Mouse (Mus musculus) midbrain, postnatal 0 days (tissue): ENCODE measurements around the gene Naa35. TPM values are rescaled to one million over a fixed set of nuclear protein-coding genes. Genes with fewer than 3 reads are reported as not detected.
A peak's percentile ranks its signal among the peaks of the same experiment; 100 is the strongest.

Source experiments
- ATAC-seq: fragments of 200-750 bp; cut with Nextera tagmentation; 2 replicates; pipeline ENCODE4 v1.8.0; 2017; ENCODE audit warnings: moderate number of reproducible peaks, mild to moderate bottlenecking, moderate TSS enrichment, moderate library complexity; ENCODE audit not compliant: low FRiP score
- DNase-seq: peaks from one replicate; pipeline ENCODE4 v3.0.0-alpha.2; 2015; ENCODE audit warnings: low spot score
- H3K27ac ChIP-seq: fragments of 300-500 bp; sonication (generic); 2 replicates; pipeline ENCODE4 v1.5.1; 2014; ENCODE audit warnings: low read depth, mild to moderate bottlenecking, low read length, mixed read lengths
- H3K27me3 ChIP-seq: fragments of 300-500 bp; sonication (generic); 2 replicates; pipeline ENCODE4 v1.6.1; 2014; ENCODE audit warnings: low read length, control low read depth, mixed read lengths; ENCODE audit not compliant: insufficient read depth
- H3K36me3 ChIP-seq: fragments of 300-500 bp; sonication (generic); 2 replicates; pipeline ENCODE4 v1.6.1; 2014; ENCODE audit warnings: low read length, control low read depth, mixed read lengths; ENCODE audit not compliant: insufficient read depth
- H3K4me1 ChIP-seq: fragments of 300-500 bp; sonication (generic); 2 replicates; pipeline ENCODE4 v1.6.1; 2014; ENCODE audit warnings: mild to moderate bottlenecking, control low read depth, antibody characterized with exemption, low read length, mixed read lengths; ENCODE audit not compliant: insufficient read depth
- H3K4me2 ChIP-seq: fragments of 300-500 bp; sonication (generic); 2 replicates; pipeline ENCODE4 v1.6.1; 2014; ENCODE audit warnings: low read depth, mild to moderate bottlenecking, low read length, mixed read lengths; ENCODE audit not compliant: poor library complexity, severe bottlenecking
- H3K4me3 ChIP-seq: fragments of 300-500 bp; sonication (generic); 2 replicates; pipeline ENCODE4 v1.5.1; 2014; ENCODE audit warnings: low read depth, mild to moderate bottlenecking, low read length, moderate library complexity
- H3K9ac ChIP-seq: fragments of 300-500 bp; sonication (generic); replicated peaks from 2 replicates; pipeline ENCODE4 v1.6.1; 2014; ENCODE audit warnings: mild to moderate bottlenecking, low read length, moderate library complexity, mixed read lengths; ENCODE audit not compliant: poor library complexity, severe bottlenecking
- H3K9me3 ChIP-seq: fragments of 300-500 bp; sonication (generic); 2 replicates; pipeline ENCODE4 v1.6.1; 2016; ENCODE audit warnings: low read length, control low read depth
- CTCF ChIP-seq: IDR thresholded peaks from 2 replicates; pipeline ENCODE4 v1.5.1; 2016; ENCODE audit warnings: antibody characterized with exemption, mild to moderate bottlenecking
- WGBS: fragments of 180-500 bp; shearing (Covaris S2); extraction: QIAGEN DNeasy Blood & Tissue Kit; methylation state at CpG from one replicate; pipeline ENCODE4 v1.1.7; 2014; 5-methylcytosine and 5-hydroxymethylcytosine counted together
- polyA plus RNA-seq: library from polyadenylated mRNA; unstranded; fragments of >200 nt; fragmentation: Nextera tagmentation; extraction: Ambion mirVana; gene quantifications from 2 replicates; pipeline ENCODE4 v1.2.1, GENCODE M21; 2015
- total RNA-seq: library from RNA; depleted of rRNA; stranded (reverse); fragments of >200 nt; gene quantifications from 2 replicates; pipeline ENCODE4 v1.2.3, GENCODE M21; 2014

Gene Naa35
- total and polyA plus RNA-seq, 2 experiments from 2014 or later: 47.2 to 117 TPM

GRCm38 (mm10) chr13:59564923-59565322 lies 20.1 kb upstream of the Naa35 start:
- no peaks in the 10 kb centered on the region for H3K36me3 ChIP-seq
- no peak for TF ChIP-seq CTCF
- no peaks in the 10 kb centered on the region for H3K9me3 ChIP-seq
- DNase-seq (no peak), ATAC-seq (no peak)
- WGBS: 76% methylated on average over 10 of the region's 10 CpGs
- H3K4me3 ChIP-seq: no peak overlapping the region
- H3K27me3 ChIP-seq: no peaks in the 10 kb centered on the region
- no peak overlapping the region for H3K9ac ChIP-seq
- H3K27ac ChIP-seq: no peak overlapping the region
- no peaks in the 10 kb centered on the region for H3K4me1 ChIP-seq
- H3K4me2 ChIP-seq: no peak overlapping the region

GRCm38 (mm10) chr13:59565945-59566520 lies 19.0 kb upstream of the Naa35 start:
- 49% methylated on average over 9 of the region's 9 CpGs for WGBS
- no peak overlapping the region for H3K9ac ChIP-seq
- H3K27ac ChIP-seq: no peak overlapping the region
- peak; percentile 60 for ATAC-seq
- no peaks in the 10 kb centered on the region for H3K9me3 ChIP-seq
- H3K27me3 ChIP-seq: no peaks in the 10 kb centered on the region
- DNase-seq: peak; percentile 46
- no peaks in the 10 kb centered on the region for H3K4me1 ChIP-seq
- H3K4me2 ChIP-seq: no peak overlapping the region
- H3K36me3 ChIP-seq: no peaks in the 10 kb centered on the region
- no peak overlapping the region for H3K4me3 ChIP-seq
- TF ChIP-seq CTCF: no peak

DNA sequence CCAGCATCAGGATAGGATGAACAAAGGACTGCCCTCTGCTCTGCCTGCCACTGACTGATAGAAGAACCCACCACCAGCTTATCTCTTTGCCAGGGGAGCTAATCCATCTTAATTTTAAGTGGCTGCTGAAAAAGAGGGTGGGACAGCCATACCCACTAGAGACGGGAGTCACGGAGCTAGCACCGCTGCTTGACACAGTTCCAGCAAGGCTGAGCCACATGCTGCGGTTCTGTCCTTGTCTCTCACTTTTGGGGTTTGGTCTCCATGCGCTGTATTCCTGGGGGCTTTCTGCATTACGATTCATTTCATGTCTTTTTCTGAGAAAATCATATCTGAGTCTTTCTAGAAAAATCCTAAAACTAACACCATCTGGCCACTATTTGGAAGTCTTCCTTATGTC lies 14.0 kb upstream of the Naa35 start:
- no peak for TF ChIP-seq CTCF
- no peak overlapping the region for H3K4me2 ChIP-seq
- no peak overlapping the region for H3K27ac ChIP-seq
- WGBS: 79% methylated on average over 6 of the region's 6 CpGs
- no peak for ATAC-seq
- no peak overlapping the region for H3K4me3 ChIP-seq
- H3K9me3 ChIP-seq: no peaks in the 10 kb centered on the region
- H3K4me1 ChIP-seq: no peaks in the 10 kb centered on the region
- no peak overlapping the region for H3K9ac ChIP-seq
- no peak for DNase-seq
- no peaks in the 10 kb centered on the region for H3K36me3 ChIP-seq
- no peaks in the 10 kb centered on the region for H3K27me3 ChIP-seq

DNA sequence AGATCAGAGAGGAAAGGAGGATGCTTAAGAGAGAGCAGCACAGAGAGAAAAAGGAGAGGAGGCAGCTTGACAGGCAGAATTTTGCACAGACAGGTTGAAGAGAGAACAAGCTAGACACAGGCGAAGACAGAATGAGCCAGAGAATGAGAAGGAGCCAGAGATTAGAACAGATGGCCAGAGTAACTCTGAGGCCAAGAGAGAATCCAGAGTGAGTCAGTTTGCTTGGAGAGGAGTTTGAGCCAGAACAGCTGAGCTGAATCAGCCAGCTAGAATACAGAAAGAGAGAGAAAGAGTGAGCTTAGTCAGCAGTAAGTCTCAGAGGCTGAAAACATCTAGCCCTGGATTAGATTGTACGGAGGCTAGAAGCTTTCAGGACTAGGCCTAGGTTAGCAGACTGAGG lies 12.5 kb upstream of the Naa35 start:
- H3K36me3 ChIP-seq: no peaks in the 10 kb centered on the region
- no peak overlapping the region for H3K9ac ChIP-seq
- no peak overlapping the region for H3K4me3 ChIP-seq
- TF ChIP-seq CTCF: no peak
- H3K9me3 ChIP-seq: no peaks in the 10 kb centered on the region
- DNase-seq (no peak), ATAC-seq (no peak)
- no peaks in the 10 kb centered on the region for H3K27me3 ChIP-seq
- H3K4me2 ChIP-seq: no peak overlapping the region
- no peaks in the 10 kb centered on the region for H3K4me1 ChIP-seq
- WGBS: 86% methylated on average over 2 of the region's 2 CpGs
- H3K27ac ChIP-seq: no peak overlapping the region

DNA sequence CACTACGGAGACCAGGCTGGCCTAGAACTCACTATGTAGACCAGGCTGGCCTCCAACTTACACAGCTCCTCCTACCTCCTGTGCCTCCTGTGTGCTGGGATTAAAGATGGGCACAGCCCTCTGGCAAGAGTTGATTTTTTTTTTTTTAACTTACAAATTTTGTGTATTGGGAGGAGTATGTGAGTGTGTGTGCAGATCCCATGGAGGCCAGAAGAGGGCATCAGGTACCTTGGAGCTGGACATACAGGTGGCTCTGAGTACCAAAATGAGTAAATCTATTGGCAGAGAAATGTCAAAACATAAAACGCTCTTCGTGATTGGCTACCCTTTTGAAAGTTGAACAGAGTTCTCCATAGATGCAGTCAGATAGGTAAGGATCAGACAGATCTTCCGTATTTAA lies 4.1 kb upstream of the Naa35 start:
- H3K36me3 ChIP-seq: no peaks in the 10 kb centered on the region
- 95% methylated on average over 4 of the region's 4 CpGs for WGBS
- peak; percentile 4; the same call in 1 of the 2 replicates for TF ChIP-seq CTCF
- no peak overlapping the region for H3K4me2 ChIP-seq
- H3K9ac ChIP-seq: no peak overlapping the region
- no peaks in the 10 kb centered on the region for H3K9me3 ChIP-seq
- 0 out of 2 replicates have a peak, but pooled peaks cover 3% of the 10 kb centered on the region for H3K4me1 ChIP-seq
- no peak overlapping the region for H3K27ac ChIP-seq
- ATAC-seq: no peak
- no peak overlapping the region for H3K4me3 ChIP-seq
- H3K27me3 ChIP-seq: no peaks in the 10 kb centered on the region
- DNase-seq: no peak

GRCm38 (mm10) chr13:59584481-59584880 lies 578 bp upstream of the Naa35 start:
- Histone ChIP-seq H3K4me3 (peak overlapping the region; percentile 90), H3K9me3 (no peaks in the 10 kb centered on the region), H3K27ac (peak overlapping the region; percentile 78), H3K4me2 (peak overlapping the region; percentile 95), H3K36me3 (peaks cover 8% of the 10 kb centered on the region; the same call in 1 of the 2 replicates), H3K4me1 (peaks cover 15% of the 10 kb centered on the region; the same call in 1 of the 2 replicates), H3K9ac (peak overlapping the region; percentile 77), H3K27me3 (no peaks in the 10 kb centered on the region)
- peak; percentile 60 for DNase-seq
- peak; percentile 65 for ATAC-seq
- 3% methylated on average over 9 of the region's 9 CpGs for WGBS
- peak; percentile 65 for TF ChIP-seq CTCF
